Mouse (Mus musculus): ENCODE data around the gene Gga3.

DNA sequence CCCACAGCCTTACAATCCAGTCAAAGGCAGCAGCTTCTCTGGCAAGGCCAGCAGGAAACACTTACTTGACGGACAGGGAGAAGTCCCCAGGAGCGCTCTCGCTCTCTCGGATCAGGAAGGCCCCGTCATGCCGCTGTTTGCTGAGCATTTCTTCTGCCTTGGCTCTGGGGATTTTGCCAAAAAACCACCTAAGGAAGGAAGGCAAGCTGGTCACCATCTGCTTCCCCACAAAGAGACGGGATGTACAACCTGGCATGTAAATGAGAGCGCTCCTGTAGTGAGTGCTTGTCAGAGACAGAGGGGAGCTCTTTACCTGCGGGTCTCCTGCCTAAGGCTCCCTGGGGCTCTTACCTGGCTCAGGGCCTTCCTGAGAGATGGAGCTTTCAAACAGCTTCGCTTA lies 45.9 kb upstream of the Gga3 start:
- TF ChIP-seq POLR2A (IDR thresholded peaks at IDR 0.05; ENCODE audit: extremely low read depth, insufficient read depth, low read length) = no peak
- no peak for TF ChIP-seq CTCF (IDR thresholded peaks at IDR 0.05; ENCODE audit: extremely low read depth, insufficient read depth, low read length)
